Mouse (Mus musculus) embryonic fibroblast, embryonic 13.5 days (primary cell): ENCODE measurements at regions not wholly inside any gene's neighbourhood (a gene's known extent, or its start where the extent isn't known, plus 50 kb on each side); places are given as distances from the start of the nearest gene placed in this dataset.

ENCODE experiments used
- CTCF ChIP-seq: IDR thresholded peaks from 2 replicates; pipeline ENCODE4 v1.5.1; 2011; ENCODE audit warnings: mild to moderate bottlenecking, control low read depth, low read length, moderate library complexity, borderline replicate concordance; ENCODE audit not compliant: insufficient read depth
- POLR2A ChIP-seq: IDR thresholded peaks from 2 replicates; pipeline ENCODE4 v1.6.1; 2011; ENCODE audit warnings: low read depth, mild to moderate bottlenecking, control low read depth, low read length, moderate library complexity

- no peak for TF ChIP-seq POLR2A
- TF ChIP-seq CTCF: no peak
Observed at GRCm38 (mm10) chr3:34444802-34445201, 205.4 kb upstream of the Sox2 start.
